Mouse (Mus musculus): ENCODE results near the gene P2rx5.

P2rx5 gene

GRCm38 (mm10) chr11:73175612-73176011, 15.4 kb downstream of the P2rx5 start:
- no peak for ATAC-seq (ENCODE audit: low TSS enrichment)

- 0 out of 2 replicates have a peak, but pooled peaks have one; percentile 3 for ATAC-seq (ENCODE audit: low TSS enrichment)
Observed at GRCm38 (mm10) chr11:73176186-73176585, 16.0 kb downstream of the P2rx5 start.

- ATAC-seq (ENCODE audit: low TSS enrichment), result peak; percentile 96
Observed at GRCm38 (mm10) chr11:73176608-73177508, 16.6 kb downstream of the P2rx5 start, which contains the start of the genes Emc6 and Tax1bp3. Gene Emc6 (minus strand): TSS chr11:73177037. Gene Tax1bp3 (plus strand): TSS chr11:73177083.

DNA sequence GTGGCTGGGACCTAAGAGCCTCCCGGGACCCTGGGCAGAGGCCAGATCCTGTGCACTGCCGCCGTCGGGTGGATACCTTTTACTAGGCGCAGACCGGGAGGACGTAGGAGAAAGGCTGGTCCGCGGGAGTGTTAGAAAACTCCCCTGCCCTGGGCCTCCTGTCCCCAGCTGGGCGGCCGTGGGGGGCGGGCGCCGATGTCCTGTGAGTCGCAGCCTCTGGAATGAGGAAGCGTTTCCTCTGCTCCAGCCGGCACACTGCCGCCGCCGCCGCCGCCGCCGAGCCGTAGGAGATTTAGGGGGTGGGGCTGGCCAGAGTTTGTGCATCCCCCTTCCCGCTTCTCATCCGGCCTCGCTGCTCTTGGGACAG, 17.3 kb downstream of the P2rx5 start:
- ATAC-seq (ENCODE audit: low TSS enrichment), result peak; percentile 33

GRCm38 (mm10) chr11:73177895-73178294, 17.7 kb downstream of the P2rx5 start:
- no peak for ATAC-seq (ENCODE audit: low TSS enrichment)

GRCm38 (mm10) chr11:73185872-73186615, 25.8 kb downstream of the P2rx5 start:
- no peak for ATAC-seq (ENCODE audit: low TSS enrichment)

DNA sequence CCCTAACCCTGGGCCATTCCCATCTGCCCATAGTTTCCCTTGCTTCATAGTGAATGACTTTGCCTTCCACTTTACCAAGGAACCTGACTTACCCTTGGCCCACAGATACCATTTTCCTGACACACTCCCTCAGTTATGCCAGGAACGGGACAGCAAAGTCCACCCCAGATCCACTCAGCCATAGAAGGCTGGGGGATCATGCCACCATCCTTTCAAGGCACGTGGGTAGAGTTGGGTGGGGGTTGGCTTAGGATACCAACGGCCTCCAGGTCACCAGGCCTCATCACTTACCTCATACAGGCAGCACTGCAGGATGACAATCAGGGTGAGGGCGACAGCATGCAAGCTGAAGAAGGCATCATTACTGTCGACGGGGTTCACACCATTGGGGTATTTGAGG, 27.0 kb downstream of the P2rx5 start:
- ATAC-seq (ENCODE audit: low TSS enrichment), result no peak

DNA sequence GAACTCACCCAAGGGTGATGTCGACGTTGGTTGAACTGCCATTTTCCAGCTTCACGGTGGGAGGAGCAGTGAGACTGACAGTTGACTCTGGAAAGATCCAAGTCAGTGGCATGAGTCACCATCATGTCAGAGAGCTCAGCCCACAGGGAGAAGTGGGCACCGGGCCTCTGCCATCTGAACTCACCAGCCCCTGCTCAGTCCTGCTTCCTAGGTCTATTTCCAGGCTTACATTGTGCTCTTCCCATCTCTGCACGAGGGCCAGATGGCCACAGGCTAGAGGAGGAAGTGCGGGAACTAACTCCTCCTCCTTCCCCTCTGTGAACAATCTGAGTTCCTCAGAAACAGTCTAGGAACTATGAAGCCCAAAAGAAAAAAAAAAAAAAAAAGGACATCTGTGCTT, 32.8 kb downstream of the P2rx5 start:
- peak; percentile 62 for ATAC-seq (ENCODE audit: low TSS enrichment)

DNA sequence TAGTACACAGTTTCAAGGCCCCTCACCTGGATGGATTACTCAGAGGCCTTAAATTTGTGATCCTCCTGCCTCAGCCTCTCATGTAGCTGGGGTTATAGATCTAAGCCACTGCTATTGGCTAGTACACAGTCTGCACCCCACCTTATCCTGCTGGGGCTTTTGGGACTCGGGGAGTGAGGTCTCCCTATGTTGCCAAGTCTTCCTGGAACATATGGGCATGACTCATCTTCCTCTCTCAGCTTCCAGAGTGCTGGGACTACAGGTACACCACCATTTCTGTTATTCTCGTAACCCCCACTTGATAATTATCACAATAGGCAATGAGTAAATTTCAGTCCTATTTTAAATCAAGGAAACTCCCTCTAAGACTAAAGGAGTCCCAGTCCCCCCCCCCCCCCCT, 34.2 kb downstream of the P2rx5 start:
- ATAC-seq (ENCODE audit: low TSS enrichment), result no peak

DNA sequence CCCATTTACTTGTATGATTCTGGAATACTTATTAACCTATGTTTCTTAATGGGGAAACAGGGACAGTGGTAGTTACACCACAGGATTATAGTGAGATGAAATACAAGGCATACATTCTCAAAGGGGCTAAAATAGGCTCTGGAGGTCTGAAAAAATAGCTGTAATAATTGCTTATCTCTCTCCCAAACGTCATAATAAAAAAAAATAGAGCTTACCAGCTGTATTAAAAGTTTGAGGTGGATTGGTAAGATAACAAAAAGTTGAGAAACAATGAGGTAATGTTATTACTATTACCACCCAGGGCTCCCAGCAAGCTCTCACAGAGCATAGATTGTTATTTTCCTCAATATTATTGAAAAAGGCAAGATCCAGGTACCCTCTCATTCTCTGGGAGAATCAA, 38.0 kb downstream of the P2rx5 start:
- no peak for ATAC-seq (ENCODE audit: low TSS enrichment)

DNA sequence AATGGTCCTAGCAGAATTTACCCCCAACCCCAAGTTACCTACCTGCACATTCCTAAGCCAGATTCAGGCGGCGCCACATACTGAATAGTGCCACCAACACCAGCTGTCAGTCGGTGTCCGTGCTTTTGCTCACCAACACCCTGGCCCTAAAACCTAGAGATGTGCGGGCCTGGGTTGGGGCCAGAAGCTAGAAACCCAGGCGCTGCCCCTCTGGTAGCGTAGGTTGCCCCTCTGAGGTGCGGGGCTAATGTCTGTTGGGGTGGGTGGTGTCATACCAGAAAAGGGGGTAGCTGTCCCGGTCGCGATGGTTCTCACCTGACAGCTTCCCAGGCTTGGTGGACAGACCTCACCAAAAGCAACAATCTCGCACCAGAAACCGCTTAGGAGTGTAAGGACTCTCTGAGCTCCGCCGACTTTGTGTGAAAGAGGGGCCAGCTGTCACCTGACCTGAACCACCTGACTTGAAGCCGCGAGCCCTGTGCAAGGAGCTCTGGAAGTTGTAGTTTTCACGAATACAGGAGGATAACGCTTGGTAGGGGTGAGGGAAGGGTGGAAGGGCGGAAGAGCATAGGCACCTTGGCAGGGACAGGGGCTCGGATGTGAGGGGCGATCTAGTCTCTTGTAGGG, 38.5 kb downstream of the P2rx5 start, which contains the start of gene Ctns:
Gene Ctns (minus strand): TSS at position 440 of the 627 bp plus-strand sequence.
- ATAC-seq (ENCODE audit: low TSS enrichment), result peak; percentile 95

DNA sequence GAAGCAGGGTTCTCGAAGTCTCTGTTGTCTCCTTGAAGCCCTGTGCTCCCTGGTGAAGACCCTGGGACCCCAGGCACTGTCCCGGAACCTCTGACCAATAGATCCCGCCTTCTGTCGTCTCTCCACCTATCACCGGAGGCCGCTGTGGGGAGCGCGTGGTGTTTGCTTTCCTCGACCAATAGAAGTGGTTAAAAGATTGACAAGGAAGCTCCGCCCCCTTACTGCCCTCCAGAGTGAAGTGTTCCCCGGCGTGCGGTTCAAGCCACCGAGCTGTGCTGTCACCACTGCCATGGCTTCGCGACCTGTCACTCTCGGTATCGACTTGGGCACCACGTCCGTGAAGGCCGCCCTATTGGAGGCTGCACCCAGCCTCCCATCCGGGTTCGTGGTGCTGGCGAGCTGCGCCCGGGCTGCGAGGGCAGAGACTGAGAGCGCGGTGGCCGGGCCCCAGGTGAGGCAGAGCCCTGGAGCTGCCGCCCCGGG, 39.0 kb downstream of the P2rx5 start, which contains the start of gene Shpk:
Gene Shpk (plus strand): TSS at position 231 of the 483 bp plus-strand sequence.
- ATAC-seq (ENCODE audit: low TSS enrichment), result peak; percentile 98

GRCm38 (mm10) chr11:73199879-73200278, 39.7 kb downstream of the P2rx5 start:
- no peak for ATAC-seq (ENCODE audit: low TSS enrichment)

DNA sequence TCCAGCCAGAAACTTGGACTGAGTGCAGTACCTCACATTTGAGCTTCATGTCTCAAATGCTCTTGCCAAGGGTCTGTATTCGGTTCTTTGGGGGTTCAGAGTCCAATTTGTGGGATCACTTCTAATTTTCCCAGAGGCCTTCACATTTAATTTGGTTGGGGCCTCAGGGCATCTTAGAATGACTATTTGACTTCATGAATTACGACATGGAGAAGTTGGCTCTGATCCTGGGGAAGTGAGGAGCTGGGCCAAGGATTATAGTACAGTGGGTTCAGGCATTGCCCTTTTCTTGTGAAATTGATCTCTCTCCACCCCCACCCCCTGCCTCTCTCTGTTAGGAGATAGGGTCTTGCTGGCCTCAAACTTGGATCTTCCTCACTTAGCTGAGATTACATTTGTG, 40.8 kb downstream of the P2rx5 start:
- ATAC-seq (ENCODE audit: low TSS enrichment), result no peak

- ATAC-seq (ENCODE audit: low TSS enrichment), result no peak
Observed at GRCm38 (mm10) chr11:73201597-73201996, 41.4 kb downstream of the P2rx5 start.

GRCm38 (mm10) chr11:73203895-73204294, 43.7 kb downstream of the P2rx5 start:
- no peak for ATAC-seq (ENCODE audit: low TSS enrichment)

GRCm38 (mm10) chr11:73205194-73205593, 45.0 kb downstream of the P2rx5 start:
- no peak for ATAC-seq (ENCODE audit: low TSS enrichment)

GRCm38 (mm10) chr11:73207621-73208020, 47.4 kb downstream of the P2rx5 start:
- no peak for ATAC-seq (ENCODE audit: low TSS enrichment)

DNA sequence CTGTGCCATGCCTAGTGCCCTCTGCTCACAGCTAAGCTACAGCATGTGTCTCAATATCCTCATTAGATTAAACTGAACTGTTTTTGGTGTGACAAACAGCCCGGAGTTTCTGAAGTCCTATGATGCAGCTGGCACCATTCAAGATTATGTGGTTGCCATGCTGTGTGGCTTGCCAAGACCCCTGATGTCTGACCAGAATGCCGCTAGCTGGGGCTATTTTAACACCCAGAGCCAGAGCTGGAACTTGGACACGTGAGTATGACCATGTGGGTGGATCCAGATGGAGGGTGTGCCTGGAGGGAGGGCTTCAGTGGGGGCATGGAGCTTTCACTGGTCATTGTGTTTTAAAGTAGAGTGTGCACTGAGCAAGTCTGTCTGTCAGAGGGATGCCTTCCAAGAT, 53.7 kb downstream of the P2rx5 start:
- ATAC-seq (ENCODE audit: low TSS enrichment), result no peak

DNA sequence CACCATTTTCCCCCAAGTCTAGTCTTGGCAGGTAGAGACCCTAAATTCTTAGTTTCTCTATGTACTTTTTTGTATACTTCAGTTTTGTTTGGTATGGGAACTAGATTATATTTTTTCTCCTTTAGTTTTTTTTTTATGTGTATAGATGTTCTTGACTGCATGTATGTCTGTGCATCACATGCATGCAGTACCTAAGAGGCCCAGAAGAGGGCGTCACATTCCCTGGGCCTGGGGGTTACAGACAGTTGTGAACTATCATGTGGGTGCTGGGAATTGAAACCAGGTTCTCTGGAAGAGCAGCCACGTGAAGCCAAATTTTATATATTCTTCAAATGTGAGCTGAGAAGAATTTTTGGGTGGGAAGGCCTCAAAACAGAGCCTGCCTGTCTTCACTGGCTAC, 59.5 kb downstream of the P2rx5 start:
- ATAC-seq (ENCODE audit: low TSS enrichment), result no peak

GRCm38 (mm10) chr11:73220651-73221050, 60.4 kb downstream of the P2rx5 start:
- ATAC-seq (ENCODE audit: low TSS enrichment), result no peak

All from frontal cortex, adult (tissue).